Mouse (Mus musculus): ENCODE data around the gene Ing4. TPM values are rescaled to one million over a fixed set of nuclear protein-coding genes. Genes with fewer than 3 reads are reported as not detected.
"Not testable (repeated sequence)": the region's sequence is repeated elsewhere in the genome, so short reads cannot be mapped to it uniquely, and the experiment has no call there.

Gene Ing4
- polyA plus RNA-seq, 1 experiment, result 11.3 TPM

DNA sequence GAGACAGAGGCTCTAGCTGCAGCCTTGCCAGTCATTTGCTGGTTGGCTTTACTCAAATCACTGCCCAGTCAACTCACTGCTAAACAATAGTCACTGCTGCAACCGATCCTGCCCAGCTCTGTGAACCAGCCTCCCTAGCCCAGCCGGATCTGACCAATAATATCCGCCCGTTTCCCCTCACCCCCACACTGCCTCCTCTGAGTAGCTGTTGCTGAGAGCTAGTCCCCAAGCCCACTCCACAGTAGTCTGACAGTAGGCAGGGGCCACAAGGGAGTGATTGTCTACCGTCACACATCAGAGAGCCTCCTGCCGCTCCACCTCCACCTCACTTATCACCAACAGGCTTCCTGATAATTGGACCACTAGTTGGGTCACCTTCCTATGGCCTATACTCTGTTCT lies 21.9 kb downstream of the Ing4 start:
- H3K4me3 ChIP-seq (ENCODE audit: control insufficient read depth, low read depth, low read length), result no peak overlapping the region
- no peaks in the 10 kb centered on the region for H3K27me3 ChIP-seq (ENCODE audit: control insufficient read depth, insufficient read depth, low read length)
- no peak for TF ChIP-seq CTCF (IDR thresholded peaks at IDR 0.05; ENCODE audit: control insufficient read depth, insufficient read depth, insufficient replicate concordance, low read depth, low read length)
- no peaks in the 10 kb centered on the region for H3K36me3 ChIP-seq (ENCODE audit: control insufficient read depth, insufficient read depth, low read length)
- no peaks in the 10 kb centered on the region for H3K4me1 ChIP-seq (ENCODE audit: control insufficient read depth, insufficient read depth, low read length)
- H3K27ac ChIP-seq (ENCODE audit: control insufficient read depth, insufficient read depth, low read depth, low read length), result no peak overlapping the region

- Histone ChIP-seq H3K27ac (ENCODE audit: control insufficient read depth, insufficient read depth, low read depth, low read length) (no peak overlapping the region), H3K4me3 (ENCODE audit: control insufficient read depth, low read depth, low read length) (no peak overlapping the region), H3K27me3 (ENCODE audit: control insufficient read depth, insufficient read depth, low read length) (no peaks in the 10 kb centered on the region), H3K4me1 (ENCODE audit: control insufficient read depth, insufficient read depth, low read length) (no peaks in the 10 kb centered on the region), H3K36me3 (ENCODE audit: control insufficient read depth, insufficient read depth, low read length) (no peaks in the 10 kb centered on the region)
- TF ChIP-seq POLR2A (IDR thresholded peaks at IDR 0.05; ENCODE audit: control insufficient read depth, low read depth, low read length), result no peak
- no peak for TF ChIP-seq CTCF (IDR thresholded peaks at IDR 0.05; ENCODE audit: control insufficient read depth, insufficient read depth, insufficient replicate concordance, low read depth, low read length)
These were observed 23.0 kb downstream of the Ing4 start for GRCm38 (mm10) chr6:125062511-125062910.

DNA sequence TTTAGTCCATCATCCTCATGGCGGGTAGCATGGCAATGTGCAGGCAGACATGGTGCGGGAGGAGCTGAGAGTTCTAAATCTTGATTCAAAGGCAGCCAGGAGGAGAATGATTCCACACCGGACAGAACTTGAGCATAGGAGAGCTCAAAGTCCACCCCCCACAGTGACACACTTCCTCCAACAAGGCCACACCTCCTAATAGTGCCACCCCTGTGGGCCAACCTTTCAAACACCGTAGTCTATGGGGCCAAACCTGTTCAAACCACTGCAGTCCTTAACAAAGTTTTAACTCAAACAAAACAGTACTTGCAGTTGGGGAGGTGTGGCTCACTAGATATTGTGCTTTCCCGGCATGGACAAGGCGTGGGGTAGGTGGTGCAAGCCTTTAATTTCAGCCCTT lies 24.3 kb downstream of the Ing4 start:
- H3K4me1 ChIP-seq (ENCODE audit: control insufficient read depth, insufficient read depth, low read length), result no peaks in the 10 kb centered on the region
- H3K4me3 ChIP-seq (ENCODE audit: control insufficient read depth, low read depth, low read length), result no peak overlapping the region
- no peak for TF ChIP-seq CTCF (IDR thresholded peaks at IDR 0.05; ENCODE audit: control insufficient read depth, insufficient read depth, insufficient replicate concordance, low read depth, low read length)
- no peaks in the 10 kb centered on the region for H3K36me3 ChIP-seq (ENCODE audit: control insufficient read depth, insufficient read depth, low read length)
- no peaks in the 10 kb centered on the region for H3K27me3 ChIP-seq (ENCODE audit: control insufficient read depth, insufficient read depth, low read length)
- H3K27ac ChIP-seq (ENCODE audit: control insufficient read depth, insufficient read depth, low read depth, low read length), result no peak overlapping the region

DNA sequence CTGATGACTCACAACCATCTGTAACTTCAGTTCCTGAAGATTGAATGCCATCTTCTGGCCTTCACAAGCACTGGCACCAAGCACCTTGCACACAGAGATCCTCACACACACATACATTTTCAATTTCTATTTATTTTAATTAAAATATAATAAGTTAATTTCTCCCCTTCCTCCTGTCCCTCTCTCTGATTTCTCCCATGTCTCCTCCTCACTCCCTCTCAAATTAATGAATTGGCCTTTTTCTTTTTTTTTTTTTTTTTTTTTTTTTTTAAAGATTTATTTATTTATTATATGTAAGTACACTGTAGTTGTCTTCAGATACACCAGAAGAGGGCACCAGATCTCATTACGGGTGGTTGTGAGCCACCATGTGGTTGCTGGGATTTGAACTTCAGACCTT lies 25.7 kb downstream of the Ing4 start:
- H3K4me1 ChIP-seq (ENCODE audit: control insufficient read depth, insufficient read depth, low read length); H3K27me3 ChIP-seq (ENCODE audit: control insufficient read depth, insufficient read depth, low read length); H3K36me3 ChIP-seq (ENCODE audit: control insufficient read depth, insufficient read depth, low read length): not testable (repeated sequence)

DNA sequence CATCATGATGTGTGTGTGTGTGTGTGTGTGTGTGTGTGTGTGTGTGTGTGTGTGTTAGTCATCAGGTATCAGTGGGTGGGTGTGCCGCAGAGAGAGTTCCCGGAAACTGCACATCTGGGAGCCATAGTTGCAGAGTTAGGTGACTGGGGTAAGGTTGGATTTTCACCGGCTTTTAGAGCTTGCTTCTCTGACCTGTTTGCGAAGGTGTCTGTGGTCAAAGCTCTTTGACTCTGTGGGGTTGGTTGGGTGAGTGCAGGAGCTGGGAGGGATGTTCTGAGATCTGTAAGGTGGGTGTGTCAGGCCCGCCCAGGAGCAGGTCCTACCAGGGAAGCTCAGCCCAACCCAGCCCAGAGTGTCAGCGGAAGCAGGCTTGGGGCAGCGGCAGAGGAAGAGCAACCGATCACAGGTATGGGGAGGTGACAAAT lies 28.0 kb downstream of the Ing4 start, which contains the start of gene Lpar5:
TSS of gene Lpar5 (plus strand) at position 350 of the 425 bp plus-strand sequence.
- TF ChIP-seq POLR2A (IDR thresholded peaks at IDR 0.05; ENCODE audit: control insufficient read depth, low read depth, low read length), result no peak
- TF ChIP-seq CTCF (IDR thresholded peaks at IDR 0.05; ENCODE audit: control insufficient read depth, insufficient read depth, insufficient replicate concordance, low read depth, low read length), result no peak
- H3K4me3 ChIP-seq (ENCODE audit: control insufficient read depth, low read depth, low read length), result no peak within 1 kb of the TSS
- no peaks in the 10 kb centered on the region for H3K27me3 ChIP-seq (ENCODE audit: control insufficient read depth, insufficient read depth, low read length)
- no peaks in the 10 kb centered on the region for H3K36me3 ChIP-seq (ENCODE audit: control insufficient read depth, insufficient read depth, low read length)
- H3K4me1 ChIP-seq (ENCODE audit: control insufficient read depth, insufficient read depth, low read length), result no peaks in the 10 kb centered on the region
- no peak within 1 kb of the TSS for H3K27ac ChIP-seq (ENCODE audit: control insufficient read depth, insufficient read depth, low read depth, low read length)

More for the DNA sequence above, 25.7 kb downstream of the Ing4 start:
- H3K4me3 ChIP-seq (ENCODE audit: control insufficient read depth, low read depth, low read length); H3K27ac ChIP-seq (ENCODE audit: control insufficient read depth, insufficient read depth, low read depth, low read length): not testable (repeated sequence)

- Histone ChIP-seq H3K4me3 (ENCODE audit: control insufficient read depth, low read depth, low read length) (no peak overlapping the region), H3K27ac (ENCODE audit: control insufficient read depth, insufficient read depth, low read depth, low read length) (no peak overlapping the region), H3K4me1 (ENCODE audit: control insufficient read depth, insufficient read depth, low read length) (no peaks in the 10 kb centered on the region), H3K27me3 (ENCODE audit: control insufficient read depth, insufficient read depth, low read length) (no peaks in the 10 kb centered on the region), H3K36me3 (ENCODE audit: control insufficient read depth, insufficient read depth, low read length) (no peaks in the 10 kb centered on the region)
- TF ChIP-seq POLR2A (IDR thresholded peaks at IDR 0.05; ENCODE audit: control insufficient read depth, low read depth, low read length) (no peak), CTCF (IDR thresholded peaks at IDR 0.05; ENCODE audit: control insufficient read depth, insufficient read depth, insufficient replicate concordance, low read depth, low read length) (no peak)
These were observed 31.8 kb downstream of the Ing4 start for GRCm38 (mm10) chr6:125071170-125071895.

- Histone ChIP-seq H3K4me3 (ENCODE audit: control insufficient read depth, low read depth, low read length) (no peak overlapping the region), H3K4me1 (ENCODE audit: control insufficient read depth, insufficient read depth, low read length) (no peaks in the 10 kb centered on the region), H3K27ac (ENCODE audit: control insufficient read depth, insufficient read depth, low read depth, low read length) (no peak overlapping the region)
These were observed 32.3 kb downstream of the Ing4 start for GRCm38 (mm10) chr6:125071896-125072279.

GRCm38 (mm10) chr6:125073825-125074224 lies 34.3 kb downstream of the Ing4 start:
- TF ChIP-seq POLR2A (IDR thresholded peaks at IDR 0.05; ENCODE audit: control insufficient read depth, low read depth, low read length), result no peak
- no peak for TF ChIP-seq CTCF (IDR thresholded peaks at IDR 0.05; ENCODE audit: control insufficient read depth, insufficient read depth, insufficient replicate concordance, low read depth, low read length)
- Histone ChIP-seq H3K4me1 (ENCODE audit: control insufficient read depth, insufficient read depth, low read length) (no peaks in the 10 kb centered on the region), H3K27me3 (ENCODE audit: control insufficient read depth, insufficient read depth, low read length) (no peaks in the 10 kb centered on the region), H3K27ac (ENCODE audit: control insufficient read depth, insufficient read depth, low read depth, low read length) (no peak overlapping the region), H3K4me3 (ENCODE audit: control insufficient read depth, low read depth, low read length) (no peak overlapping the region), H3K36me3 (ENCODE audit: control insufficient read depth, insufficient read depth, low read length) (no peaks in the 10 kb centered on the region)

More at GRCm38 (mm10) chr6:125071896-125072279, 32.3 kb downstream of the Ing4 start:
- no peaks in the 10 kb centered on the region for H3K27me3 ChIP-seq (ENCODE audit: control insufficient read depth, insufficient read depth, low read length)
- TF ChIP-seq POLR2A (IDR thresholded peaks at IDR 0.05; ENCODE audit: control insufficient read depth, low read depth, low read length) (no peak), CTCF (IDR thresholded peaks at IDR 0.05; ENCODE audit: control insufficient read depth, insufficient read depth, insufficient replicate concordance, low read depth, low read length) (no peak)
- H3K36me3 ChIP-seq (ENCODE audit: control insufficient read depth, insufficient read depth, low read length), result no peaks in the 10 kb centered on the region

Measured in testis, adult 2 months (tissue).